Mouse (Mus musculus): ENCODE measurements at regions not wholly inside any gene's neighbourhood (a gene's known extent, or its start where the extent isn't known, plus 50 kb on each side); places are given as distances from the start of the nearest gene placed in this dataset.
A peak's percentile ranks its signal among the peaks of the same experiment; 100 is the strongest.

- DNase-seq: no peak
Measured at GRCm38 (mm10) chr19:15212881-15213280, 615.0 kb upstream of the Tle4 start.

DNA sequence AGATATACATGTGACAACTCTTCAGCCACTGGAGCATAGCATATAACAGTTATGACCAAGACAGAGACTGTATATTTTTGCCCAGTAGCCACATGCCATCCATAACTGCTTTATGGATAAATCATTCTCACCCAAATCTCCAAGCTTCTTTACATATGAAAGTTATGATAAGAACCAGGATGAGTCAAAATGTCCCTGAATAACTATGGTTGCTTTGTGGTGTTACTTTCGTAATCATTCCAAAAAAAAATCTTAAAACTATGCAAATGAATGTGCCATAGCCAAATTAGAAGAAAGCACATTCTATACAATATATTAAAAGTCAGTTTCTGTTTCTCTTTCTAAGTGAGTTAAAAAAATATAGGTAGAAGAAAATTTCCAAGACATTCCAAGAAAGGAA is 605.2 kb upstream of the Tle4 start:
- DNase-seq: no peak

GRCm38 (mm10) chr19:15201262-15201661 is 603.4 kb upstream of the Tle4 start:
- no peak for DNase-seq

DNA sequence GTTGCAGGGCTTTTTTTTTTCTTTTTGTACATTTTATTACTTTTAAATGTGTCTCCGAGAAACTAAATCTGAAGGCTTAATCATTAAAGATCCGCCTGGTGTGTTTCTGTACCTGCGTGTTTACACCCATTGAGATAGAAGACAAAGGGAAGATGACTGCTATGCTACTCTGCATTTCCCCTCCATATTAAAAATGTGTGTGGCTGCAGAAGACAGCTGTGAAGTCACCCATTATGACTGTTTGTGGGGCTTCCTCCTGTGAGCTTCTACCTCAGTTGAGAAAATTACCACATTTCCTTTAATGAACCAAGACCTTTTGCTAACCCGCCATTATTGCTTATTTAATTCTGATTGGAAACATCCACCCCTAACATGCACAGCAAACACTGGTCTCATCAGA is 602.9 kb upstream of the Tle4 start:
- no peak for DNase-seq

- no peak for DNase-seq
Measured at GRCm38 (mm10) chr19:15200361-15200760, 602.5 kb upstream of the Tle4 start.

DNA sequence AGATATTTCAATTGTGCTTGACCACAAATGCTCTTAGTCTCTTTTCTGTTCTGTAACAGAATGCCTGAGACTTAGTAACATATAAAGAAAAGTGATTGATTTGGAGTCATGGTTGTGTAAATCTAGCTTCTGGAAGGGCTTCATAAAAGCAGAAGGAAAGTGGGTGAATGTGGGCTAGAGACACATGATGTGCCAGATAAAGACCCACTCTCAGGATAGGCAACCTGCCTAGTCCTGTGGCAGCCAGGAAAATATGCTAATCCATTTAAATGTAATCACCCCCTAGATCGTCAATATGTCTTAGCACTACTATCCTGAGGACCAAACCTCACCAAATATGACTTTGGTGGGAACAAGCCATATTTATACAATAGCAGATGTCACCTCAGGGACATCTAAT is 601.8 kb upstream of the Tle4 start:
- DNase-seq: no peak

- no peak for DNase-seq
Measured at GRCm38 (mm10) chr19:15175221-15175620, 577.4 kb upstream of the Tle4 start.

- no peak for DNase-seq
Measured at GRCm38 (mm10) chr19:15173301-15173700, 575.5 kb upstream of the Tle4 start.

- no peak for DNase-seq
Measured at GRCm38 (mm10) chr19:15167184-15167583, 569.3 kb upstream of the Tle4 start.

DNA sequence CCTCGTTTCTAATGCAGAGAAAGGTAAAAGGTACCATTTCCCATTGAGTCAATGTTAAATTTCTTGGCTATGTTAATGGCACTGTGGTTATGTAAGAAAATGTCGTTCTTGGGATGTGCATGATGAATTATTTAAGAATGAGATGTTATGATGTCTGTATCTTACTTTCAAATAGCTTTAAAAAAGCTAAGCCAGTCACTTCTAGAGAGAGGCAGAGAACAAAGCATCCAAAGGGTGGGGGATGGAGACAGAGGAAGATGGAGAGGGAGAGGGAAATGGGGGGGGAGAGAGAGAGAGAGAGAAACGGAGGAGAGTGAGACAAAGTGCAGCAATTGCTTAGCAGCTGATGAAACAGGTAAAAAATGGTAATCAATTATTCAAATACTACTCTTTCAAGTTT is 562.8 kb upstream of the Tle4 start:
- DNase-seq: no peak

- DNase-seq: no peak
Measured at GRCm38 (mm10) chr19:15158653-15159052, 560.8 kb upstream of the Tle4 start.

- DNase-seq: peak; percentile 0 to 6
Measured at GRCm38 (mm10) chr19:15158177-15158576, 560.3 kb upstream of the Tle4 start.

- no peak for DNase-seq
Measured at GRCm38 (mm10) chr19:15154693-15155092, 556.8 kb upstream of the Tle4 start.

DNA sequence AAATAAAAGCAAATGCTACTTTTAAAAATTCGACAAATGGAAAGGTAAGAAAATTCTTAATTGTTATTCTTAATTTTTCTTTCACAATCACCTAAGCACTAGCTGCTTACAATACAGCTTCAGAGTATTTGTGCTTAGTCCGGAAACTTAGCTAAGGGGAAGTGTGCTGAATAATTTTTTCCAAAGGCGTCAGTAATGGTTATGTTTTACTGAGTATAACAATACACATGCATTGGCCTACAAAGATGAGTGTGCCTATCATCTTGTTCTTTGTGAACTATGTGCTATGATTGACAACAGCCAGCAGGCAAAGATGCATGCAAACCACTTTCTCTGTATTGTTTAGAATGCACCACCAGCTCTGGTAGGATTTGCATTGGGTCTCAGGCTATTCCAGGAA is 548.5 kb upstream of the Tle4 start:
- no peak for DNase-seq

DNA sequence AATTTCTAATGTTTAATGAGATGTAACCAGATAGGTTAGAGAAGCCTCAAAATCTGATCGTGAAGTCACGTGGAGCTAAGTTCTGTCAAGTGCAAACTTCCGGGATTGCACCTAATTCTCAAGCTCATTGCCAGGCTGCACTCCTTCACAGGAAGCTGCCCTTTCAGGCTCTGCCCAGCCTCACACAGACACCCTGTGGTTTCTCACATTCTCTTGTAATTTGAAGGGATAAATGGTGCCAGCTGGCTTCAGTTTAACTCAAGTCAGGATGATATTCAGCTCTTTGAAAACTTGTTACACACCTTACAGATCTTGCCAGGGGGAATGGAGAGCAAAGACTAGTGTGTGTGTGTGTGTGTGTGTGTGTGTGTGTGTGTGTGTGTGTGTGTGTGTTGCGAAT is 529.3 kb upstream of the Tle4 start:
- no peak for DNase-seq

DNA sequence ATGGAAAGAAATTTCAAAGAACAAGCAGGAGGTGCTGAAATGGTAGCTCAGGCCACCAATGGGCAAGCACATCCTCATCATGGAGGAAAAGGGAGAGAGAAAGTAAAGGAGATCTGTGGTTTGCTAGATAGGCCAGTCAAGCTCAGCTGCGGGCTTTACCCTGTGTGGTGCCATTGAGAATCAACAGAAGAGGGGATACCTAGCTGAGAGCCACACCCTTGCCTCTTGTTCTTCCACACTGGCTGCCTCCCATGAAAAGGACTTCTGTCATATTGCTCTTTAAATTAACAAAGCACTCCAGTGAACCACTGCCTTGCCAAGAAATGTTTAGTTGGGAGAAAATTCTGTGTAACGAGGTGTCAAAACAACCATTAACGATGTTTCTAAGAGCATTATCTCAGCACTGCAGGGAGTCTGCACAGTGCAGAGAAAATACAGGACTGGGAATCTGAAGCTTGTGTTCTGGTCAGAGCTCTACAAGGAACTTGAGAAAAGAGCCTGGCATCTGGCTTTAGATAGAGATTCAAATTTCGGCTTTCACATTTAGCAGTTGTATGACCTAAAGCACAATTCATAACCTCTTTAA is 510.7 kb upstream of the Tle4 start:
- DNase-seq: no peak

DNA sequence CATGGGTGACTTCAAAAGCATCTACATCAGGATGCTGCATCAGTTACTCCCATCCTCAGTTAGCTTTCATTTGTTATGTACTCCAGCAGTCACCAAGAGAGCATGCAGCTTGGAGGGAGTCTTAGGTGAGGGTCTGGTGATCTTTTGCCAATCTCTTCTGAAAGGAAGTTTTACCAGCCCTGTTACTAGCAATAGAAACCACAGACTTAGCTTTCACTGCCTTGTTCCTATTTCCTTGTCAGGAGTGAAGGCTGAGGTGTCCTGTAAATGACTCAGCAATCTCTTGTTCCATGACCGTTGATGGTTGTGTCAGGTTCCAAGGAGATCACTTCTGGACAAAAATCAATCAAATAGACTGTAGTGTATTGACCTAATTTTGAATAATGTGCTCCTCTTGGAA is 497.2 kb upstream of the Tle4 start:
- DNase-seq: no peak

DNA sequence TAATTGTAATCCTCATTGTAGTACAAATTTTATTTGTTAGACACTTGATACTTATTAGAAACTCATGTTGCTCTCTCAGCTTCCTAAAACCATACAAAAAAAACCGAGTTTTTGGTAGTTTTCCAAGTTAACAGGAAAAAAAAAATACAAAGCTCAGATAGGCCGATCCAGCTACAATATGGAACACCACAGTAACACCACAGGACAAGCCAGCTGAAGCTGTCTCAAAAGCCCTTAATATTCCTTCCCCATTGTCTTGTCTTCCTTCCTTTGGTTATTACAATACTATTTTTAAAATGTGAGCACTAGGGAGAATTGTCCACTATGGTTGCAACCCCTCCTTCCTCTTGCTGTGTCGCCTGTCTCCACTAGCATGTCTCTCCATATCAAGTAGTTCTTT is 495.7 kb upstream of the Tle4 start:
- DNase-seq: no peak

DNA sequence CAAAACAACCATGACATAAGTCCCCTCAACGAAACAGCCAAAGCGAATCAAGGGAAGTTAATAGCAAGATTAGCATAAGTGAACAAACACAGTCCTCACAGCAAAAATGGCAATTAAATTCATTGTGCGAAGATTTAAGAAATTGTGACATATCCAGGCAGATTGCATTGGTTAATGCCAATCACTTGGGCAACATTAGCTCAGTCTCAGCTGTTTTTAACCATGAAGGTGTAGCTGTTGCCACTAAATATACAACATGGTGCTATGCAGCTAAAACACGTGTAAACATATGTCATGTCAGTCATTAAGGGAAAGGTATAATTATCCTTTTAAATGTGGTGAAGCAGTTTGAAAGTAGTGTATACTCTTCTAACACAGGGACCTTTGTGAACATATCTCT is 482.8 kb upstream of the Tle4 start:
- no peak for DNase-seq

- DNase-seq: no peak
Measured at GRCm38 (mm10) chr19:15057801-15058200, 459.9 kb upstream of the Tle4 start.

DNA sequence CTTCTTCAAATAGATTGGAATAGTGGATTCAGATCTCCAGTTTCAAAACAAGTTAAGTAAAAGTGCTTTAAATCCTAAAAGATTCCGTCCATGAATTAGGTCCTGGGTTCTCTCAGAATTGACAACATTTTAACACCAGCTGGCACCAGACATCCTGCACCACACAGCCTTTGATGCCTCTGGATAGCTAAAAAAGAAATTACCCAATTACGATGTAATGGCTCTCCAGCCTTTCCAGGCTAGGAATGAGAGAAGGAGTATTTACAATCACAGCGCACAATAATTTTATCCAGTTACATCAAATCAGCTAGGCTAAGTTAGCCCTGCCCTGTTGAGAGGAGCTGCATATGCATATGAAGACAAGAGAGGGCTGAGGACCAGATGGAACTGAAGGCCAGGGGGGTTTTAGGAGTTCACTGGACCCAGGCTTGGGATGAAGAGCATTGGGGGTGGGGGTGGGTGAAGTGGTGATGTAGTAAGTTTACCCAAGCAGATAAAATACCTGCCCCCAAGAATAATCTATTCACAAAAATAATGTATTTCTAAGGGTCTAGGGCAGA is 455.8 kb upstream of the Tle4 start:
- no peak for DNase-seq

- no peak for DNase-seq
Measured at GRCm38 (mm10) chr19:15052642-15053239, 454.9 kb upstream of the Tle4 start.

- DNase-seq: no peak
Measured at GRCm38 (mm10) chr19:15047896-15048295, 450.0 kb upstream of the Tle4 start.

DNA sequence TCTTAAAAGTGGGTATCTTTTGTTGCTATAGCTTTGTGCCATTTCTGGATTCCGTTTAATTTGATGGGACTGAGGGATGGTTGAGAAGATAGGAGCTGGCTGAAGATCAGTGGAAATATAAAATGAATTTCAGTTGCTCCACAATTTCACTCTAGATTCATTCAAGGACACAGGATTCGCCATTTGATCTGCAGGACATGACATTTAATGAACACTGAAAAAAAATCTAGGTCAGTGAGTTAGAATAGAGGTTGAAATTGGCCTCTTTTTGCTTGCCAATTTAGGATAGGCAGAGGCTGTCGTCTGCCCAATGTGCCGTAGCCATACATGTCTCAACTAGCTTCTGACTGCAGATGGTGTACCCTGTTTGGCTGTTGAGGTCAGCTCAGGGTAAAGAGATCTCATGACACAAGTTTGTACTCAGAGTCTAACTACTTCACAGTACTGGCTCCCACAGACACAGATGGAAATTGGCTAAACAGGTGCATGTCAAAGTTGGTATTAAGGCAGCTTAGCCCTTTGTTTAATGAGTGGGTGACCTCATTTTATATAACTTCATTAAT is 449.5 kb upstream of the Tle4 start:
- no peak for DNase-seq

DNA sequence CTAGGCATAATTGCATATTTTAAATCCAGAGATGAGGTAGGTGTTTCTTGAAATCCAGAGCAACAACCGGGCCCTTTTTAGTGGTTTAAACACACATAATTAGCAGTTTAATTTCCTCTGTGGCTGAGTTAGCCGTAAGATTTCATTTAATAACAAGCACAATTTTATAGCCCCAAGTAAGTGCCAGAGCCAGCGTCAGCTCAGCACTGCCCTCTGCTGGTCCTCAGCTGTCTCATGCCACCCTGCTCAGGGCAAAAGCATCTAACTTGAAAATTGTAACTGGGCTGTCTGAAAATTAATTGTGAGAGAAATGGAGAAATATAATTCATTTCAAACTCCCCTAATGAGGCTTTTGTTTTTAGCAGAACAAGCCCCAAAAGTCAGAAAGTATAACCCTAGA is 437.7 kb upstream of the Tle4 start:
- peak; percentile 58 to 59 for DNase-seq
